Mouse (Mus musculus): ENCODE measurements around the gene Gm14597.
A peak's percentile ranks its signal among the peaks of the same experiment; 100 is the strongest.
"Not testable (repeated sequence)": the region's sequence is repeated elsewhere in the genome, so short reads cannot be mapped to it uniquely, and the experiment has no call there.

Gm14597 gene

DNA sequence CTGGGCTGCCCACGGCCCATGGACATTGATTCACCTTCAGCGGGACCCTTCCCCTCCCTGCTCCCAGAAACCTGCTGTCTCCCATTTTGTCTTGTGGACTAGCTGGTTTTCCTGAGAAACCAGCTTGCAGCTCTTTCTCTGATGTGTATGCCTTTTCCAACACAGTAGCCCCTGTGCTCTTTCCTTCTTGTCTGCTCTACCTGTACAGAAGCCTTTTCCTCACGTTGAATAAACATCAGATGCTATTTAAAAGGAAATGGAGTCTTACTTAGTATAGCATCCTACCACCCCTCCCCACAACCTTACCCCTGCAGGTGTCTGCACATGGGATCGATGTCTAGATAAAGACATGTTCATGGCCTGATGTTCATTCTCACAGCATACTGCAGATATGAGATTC, at the start of gene Gm14597:
Gm14597 (minus strand) TSS at position 101 of the 400 bp plus-strand sequence.
- not testable (repeated sequence) for DNase-seq

DNA sequence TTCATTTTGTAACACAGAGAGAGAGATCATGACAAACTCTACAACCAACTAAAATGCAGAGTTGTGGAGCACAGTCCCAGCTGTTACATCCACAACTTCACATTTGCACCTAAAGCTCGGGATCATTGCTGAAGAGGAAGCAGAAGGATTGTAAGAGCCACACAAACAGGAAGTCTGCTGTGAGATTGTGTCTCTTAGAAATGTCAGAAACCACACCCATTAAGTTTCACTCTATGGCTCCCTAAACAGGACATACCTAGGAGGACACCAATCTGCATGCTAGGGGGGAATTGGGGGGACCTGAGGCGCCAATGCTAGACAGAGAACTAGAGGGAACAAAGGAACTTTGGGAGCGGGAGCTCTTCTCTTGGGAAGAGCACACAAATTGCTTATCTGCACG, 44.1 kb upstream of the Gm14597 start:
- DNase-seq = not testable (repeated sequence)

DNA sequence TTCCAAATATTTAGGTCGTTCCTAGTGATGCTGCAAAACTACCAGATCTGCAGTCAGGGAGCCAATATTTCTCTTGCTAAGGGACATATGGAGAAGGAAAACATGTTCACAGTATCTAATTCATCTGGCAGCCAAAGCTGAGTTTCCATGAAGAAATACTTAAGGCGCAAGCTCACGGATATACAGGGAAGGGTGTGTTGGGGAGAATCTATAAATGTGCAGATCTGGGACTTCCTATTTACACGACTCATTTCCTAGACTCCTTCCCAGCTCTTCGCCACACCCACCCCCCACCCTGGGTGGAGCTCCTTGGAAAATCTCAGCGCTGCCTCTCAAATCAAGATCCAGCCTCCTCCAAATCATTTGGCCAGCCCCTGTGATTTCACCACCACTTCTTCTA, 37.1 kb upstream of the Gm14597 start:
- DNase-seq = peak; percentile 1 to 9

DNA sequence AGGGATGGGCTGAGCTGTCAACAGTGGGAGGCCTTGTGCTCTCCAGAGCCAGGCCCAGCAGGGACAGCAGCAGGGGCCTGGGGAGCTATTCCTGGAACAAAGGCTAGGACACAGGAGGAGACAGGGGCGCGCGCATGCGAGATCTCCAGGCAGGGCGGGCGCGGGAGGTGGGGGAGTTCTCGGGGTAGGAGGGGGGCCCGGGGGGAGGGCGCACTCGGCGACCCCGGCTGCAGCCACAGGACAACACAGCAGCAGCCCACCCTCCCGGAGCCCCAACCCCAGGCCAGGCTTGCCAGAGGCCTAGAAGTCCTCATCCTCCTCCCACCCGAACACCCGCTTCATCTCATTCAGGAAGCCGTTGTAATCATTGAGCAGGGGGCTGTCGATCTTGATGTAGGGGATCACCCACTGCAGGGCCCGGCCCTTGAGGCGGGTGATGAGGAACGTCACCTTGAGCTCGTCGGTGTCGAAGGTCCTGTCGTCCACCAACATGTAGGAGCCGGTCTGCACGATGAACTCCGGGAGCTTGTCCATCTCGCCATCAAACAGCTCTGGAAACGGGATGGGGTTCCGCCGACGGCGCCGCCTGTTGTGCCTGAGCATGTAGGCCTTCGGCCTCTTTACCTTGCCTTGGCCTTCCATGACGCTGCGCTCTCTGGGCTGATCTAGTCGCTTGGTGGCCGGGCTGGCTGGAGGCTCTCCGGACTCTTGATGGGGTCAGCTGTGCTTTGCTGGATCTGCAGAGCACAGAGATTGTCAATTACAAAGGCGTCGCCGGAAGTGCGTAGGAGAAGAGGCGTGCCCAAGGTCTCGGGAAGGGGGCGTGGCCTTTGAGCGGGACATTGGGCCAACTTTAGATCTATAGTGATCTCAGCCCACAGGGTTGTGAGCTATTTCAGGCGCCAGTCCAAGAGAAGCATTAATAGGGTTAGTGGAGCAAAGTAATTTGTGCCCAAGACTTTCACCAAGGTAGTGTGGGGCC, 34.5 kb upstream of the Gm14597 start, which contains the start of gene Rtl8a:
Rtl8a (minus strand) TSS at position 703 of the 982 bp plus-strand sequence.
- peak; percentile 85 to 88 for DNase-seq

DNA sequence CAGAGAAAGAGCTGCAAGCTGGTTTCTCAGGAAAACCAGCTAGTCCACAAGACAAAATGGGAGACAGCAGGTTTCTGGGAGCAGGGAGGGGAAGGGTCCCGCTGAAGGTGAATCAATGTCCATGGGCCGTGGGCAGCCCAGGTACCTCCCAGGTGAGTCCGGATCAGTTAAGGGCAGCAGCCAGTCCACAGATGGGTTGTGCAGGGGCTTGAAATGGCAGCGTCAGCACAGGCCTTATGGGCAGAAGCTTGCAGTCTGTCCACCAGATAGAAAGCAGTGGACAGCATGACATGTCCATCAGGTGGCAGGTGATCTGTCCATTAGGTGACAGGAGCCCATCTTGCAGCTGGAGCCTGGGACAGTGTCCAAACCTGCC, 33.8 kb upstream of the Gm14597 start:
- not testable (repeated sequence) for DNase-seq

DNA sequence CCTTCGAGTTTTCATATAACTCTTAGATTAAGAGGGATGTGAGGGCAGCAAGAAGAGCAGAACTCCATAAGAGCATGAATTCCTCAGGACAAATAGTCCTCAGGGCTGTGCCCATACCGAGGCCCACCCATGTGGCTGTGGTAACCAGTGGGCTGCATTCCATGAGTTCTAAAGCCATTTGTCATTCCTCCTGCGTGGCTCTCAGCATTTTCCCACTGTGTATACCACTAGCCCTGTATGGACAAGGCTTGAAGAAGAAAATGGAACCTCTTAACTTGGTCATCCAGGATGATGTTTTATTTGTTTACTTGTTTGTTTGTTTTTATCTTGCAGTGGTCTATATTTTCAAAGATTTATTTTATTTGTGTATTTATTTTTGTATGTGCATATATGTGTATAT, 29.3 kb upstream of the Gm14597 start:
- DNase-seq = not testable (repeated sequence)

DNA sequence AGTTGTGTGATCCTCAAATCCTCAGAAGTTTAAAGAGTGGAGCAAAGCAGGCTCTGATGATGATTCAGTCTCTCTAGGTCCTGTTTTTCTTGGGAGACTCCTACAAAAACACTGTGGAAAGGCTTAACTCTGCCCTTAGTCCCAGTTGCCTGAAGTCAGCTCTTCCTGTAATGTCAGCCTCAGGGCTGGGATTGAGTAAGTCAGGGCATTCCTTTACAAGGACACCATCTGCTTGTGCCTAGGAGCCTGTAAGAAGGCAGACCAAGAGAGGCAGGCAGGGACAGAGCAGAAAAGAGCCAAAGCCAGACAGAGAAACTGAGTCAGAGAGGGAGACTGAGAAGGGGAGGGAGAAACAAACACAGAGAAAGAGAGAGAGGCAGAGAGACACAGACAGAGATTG, 2.6 kb upstream of the Gm14597 start:
- not testable (repeated sequence) for DNase-seq

DNA sequence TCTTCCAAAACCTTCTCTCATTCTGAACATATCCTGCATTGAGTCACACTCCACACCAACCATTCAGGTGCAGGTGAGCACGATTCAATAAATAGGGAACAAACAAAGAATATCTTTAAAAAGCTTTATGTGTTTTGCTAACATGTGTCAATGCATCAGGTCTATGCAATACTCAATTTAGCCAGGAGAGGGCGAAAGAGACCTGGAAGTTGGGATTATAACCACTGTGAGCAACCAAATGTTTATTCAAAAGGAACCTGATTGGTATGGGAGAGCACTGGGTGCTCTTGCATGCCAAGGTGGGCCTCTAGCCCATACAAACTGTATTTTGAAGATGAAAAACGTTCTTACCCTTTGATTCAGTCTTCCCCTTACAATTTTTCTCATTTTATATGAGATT, 1.8 kb upstream of the Gm14597 start:
- DNase-seq = peak; percentile 66 to 74

DNA sequence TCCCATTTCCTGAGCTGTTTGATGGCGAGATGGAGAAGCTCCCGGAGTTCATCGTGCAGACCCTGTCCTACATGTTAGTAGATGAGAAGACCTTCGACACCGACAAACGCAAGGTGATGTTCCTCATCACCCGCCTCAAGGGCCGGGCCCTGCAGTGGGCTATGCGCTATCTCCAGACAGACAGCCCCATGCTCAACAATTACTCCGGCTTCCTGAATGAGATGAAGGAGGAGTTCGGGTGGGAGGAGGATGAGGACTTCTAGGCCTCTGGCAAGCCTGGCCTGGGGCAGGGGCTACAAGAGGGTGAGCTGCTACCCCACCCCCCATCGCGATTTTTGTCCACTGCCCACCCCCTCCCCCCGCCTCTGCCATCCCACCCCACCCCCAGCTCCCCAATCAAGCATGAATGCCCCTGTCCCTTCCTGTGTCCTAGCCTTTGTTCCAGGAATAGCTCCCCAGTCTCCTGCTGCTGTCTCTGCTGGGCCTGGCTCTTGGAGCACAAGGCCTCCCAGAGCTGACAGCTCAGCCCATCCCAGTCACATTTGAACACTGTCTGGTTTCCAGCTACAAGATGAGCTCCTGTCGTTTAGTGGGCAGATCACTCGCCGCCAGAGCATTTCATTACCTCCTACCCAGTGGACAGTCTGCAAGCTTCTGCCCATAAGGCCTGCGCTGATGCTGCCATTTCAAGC, 511 bp downstream of the Gm14597 start:
- peak in 1 of 2 experiments; percentile 1 for DNase-seq

DNA sequence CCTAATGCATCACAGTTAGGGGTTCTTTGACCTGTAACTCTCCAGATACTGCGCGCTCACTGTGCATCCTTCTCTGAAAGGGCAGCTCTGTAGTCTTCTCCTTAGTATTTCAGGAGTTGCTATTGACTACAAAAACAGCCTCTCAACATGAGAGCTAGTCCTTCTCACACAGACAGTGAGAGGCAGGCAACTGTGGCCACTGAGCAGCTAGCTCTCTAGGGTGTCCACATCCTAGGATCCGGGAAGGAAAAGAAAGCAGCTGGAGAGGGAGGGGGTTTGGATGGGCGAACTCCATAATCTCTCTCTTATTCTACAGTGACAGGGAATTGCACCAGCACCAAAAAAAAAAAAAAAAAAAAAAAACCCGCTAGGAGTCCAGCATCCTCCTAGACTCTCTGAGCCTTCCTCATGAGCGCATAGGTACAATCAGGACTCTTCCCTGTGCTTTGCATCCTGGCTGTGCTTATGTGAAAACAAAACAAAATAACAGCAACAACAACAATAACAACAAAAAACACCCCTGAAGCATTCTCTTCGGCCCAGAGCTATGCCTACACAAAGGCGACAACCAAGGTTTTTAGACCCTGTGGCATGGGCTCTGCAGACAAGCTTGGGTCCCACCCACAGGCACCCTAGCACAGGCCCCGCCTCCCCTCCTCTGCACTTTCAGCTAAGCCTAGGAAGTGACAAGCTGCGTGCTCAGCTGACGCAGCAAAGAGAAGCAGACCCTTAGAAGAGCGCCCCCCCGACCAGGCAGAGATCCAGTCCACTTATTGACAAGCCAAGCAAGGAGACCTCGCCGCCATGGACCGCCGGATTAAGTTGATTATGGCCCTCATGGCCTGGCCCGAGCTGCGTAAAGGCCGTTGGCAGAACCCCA, 1.3 kb downstream of the Gm14597 start, which contains the start of gene Rtl8c:
Rtl8c (plus strand) TSS at position 791 of the 880 bp plus-strand sequence.
- peak; percentile 54 to 75 for DNase-seq

DNA sequence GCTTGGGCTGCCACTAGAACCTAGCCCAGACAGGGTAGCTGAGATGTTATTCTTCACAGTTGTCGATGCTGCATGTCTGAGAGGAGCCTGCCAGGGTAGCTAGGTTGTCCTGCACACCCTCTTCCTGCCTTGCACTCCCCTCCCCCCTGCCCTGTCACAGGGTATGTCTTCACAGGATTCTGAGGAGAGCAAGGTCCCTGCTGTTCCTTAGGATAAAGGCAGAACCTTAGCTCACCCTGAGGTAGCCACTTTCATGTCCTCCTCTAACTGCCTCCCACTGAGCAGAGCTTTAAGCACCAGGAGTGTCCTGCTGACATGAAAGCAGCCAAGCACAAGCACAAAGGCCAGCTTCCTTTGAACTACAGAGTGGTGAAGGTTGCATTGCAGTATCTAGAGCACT, 2.6 kb downstream of the Gm14597 start:
- not testable (repeated sequence) for DNase-seq

DNA sequence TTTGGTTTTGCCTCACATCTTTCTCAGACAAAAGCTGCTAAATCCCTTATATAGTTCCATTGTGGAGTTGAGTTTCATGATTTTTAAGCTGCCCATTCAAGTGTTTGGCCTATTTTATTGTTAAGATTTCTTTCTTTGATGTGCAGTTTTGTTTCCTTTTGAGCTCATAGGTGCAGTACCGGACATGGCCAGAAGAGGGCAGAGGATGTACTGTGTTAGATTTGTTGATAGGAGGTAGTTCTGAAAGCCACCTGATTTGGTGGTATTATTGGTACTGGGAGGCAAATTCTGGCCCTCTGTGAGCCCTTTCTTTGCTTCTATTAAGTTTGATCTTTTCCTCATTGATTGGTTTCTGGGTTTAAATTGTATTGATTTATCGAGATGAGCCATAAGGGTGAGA, 8.8 kb downstream of the Gm14597 start:
- DNase-seq = peak; percentile 47 to 79

DNA sequence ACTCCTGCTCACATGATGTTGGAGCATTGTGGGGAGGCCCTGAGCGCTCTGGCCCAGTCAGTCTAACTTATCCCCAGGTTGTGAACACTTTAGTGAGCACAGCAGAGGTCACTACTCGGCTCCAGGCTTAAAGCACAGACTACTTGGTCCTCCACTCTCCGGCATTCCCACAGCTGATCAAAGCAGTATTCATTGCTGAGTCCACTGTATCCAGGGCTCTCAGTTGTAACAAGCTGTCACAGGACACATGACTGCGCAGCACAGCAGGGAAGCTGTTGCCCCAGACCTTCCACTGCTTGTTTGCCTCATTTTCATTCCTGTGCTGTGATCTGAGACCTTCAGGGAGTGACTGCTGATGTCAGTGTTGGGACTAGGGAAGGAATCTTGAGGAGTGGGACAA, 25.4 kb downstream of the Gm14597 start:
- peak in 1 of 2 experiments; percentile 4 for DNase-seq

DNA sequence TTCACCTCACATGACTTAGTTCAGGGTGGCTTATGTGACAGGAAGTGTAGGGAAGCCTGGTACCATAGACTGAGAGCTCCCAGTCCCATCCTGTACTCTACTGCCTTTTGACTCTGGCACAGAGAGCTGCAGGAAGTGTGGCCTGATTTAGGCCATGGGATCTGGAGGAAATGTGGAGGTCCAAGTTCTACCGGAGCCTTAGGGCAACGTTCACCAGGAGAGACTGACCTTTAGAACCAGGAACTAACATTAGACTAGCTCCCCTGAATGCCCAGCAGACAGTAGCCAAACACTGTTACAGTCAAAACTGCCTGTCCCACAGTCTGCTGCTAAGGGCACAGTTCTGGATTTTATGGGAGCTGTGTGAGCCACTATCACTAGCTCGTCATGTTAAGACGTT, 27.4 kb downstream of the Gm14597 start:
- peak; percentile 18 to 24 for DNase-seq

DNA sequence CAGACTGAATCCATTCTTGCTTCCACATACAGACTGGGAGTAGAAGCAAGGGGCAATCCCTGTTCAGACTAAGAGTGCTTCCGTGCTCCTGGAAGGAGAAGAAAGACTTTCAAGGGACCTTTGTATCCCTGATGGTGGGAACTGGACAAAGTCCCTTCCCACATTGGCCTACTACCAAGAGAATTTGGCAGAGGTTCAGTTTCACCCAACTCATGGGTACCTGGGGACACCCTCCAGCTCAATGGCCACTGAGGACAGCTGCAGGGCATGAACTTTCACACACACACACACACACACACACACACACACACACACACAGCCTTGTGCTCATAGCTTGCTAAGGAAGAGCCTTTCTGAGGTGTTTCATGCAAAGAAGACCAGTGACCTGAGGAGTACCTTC, 29.5 kb downstream of the Gm14597 start:
- DNase-seq = peak; percentile 66 to 73
